Mouse (Mus musculus): ENCODE results near the gene Mog. TPM values are rescaled to one million over a fixed set of nuclear protein-coding genes. Genes with fewer than 3 reads are reported as not detected.
"Not testable (repeated sequence)": the region's sequence is repeated elsewhere in the genome, so short reads cannot be mapped to it uniquely, and the experiment has no call there.

Gene Mog
- polyA plus RNA-seq, 1 experiment from 2014 or later = 0.31 TPM

DNA sequence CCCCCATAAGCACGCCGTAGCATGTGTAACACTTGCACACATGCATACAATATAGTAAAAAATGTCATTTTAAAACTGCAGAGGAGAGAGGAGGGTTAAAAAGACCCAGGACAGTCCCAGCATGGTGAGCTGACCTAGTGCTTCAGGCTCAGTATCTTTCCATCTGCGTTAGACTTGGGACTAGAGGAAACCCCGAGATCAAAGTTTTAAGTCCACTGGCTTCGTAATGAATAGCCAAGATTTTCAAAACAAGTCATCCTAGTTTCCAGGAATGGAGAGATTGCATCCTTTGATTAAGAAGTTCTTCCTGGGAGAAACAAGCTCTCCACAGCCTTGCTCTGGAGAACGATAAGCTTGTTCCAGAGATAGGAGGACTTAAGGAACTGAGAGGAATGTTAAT, 15.0 kb downstream of the Mog start:
- no peak overlapping the region for H3K9ac ChIP-seq
- H3K9me3 ChIP-seq = no peaks in the 10 kb centered on the region
- H3K27ac ChIP-seq = no peak overlapping the region
- H3K4me1 ChIP-seq = peaks cover 7% of the 10 kb centered on the region
- peaks cover 58% of the 10 kb centered on the region for H3K36me3 ChIP-seq
- ATAC-seq (ENCODE audit: insufficient number of reproducible peaks, insufficient read depth, low FRiP score, low TSS enrichment, low read depth) = no peak
- no peak overlapping the region for H3K4me3 ChIP-seq
- H3K4me2 ChIP-seq = no peak overlapping the region
- no peaks in the 10 kb centered on the region for H3K27me3 ChIP-seq
- 89% methylated on average over 6 of the region's 6 CpGs for WGBS

DNA sequence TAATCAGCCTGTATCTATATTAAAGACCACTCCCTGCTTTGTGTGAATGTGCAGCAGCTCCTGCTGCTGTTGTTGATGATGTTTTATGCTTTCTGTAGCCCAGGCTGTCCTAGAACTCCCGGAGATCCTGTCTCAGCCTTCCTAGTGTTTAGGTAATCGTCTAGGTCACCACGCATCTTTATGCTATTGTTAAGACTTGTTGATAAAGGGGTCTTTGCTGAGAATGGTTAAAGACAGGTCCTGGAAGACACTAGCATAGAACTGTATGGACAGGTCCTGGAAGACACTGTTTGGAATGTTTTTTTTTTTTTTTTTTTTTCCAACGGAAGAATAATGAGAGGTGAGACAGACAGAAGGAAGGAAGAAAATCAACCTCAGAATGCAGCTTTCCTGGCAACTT, 19.8 kb downstream of the Mog start:
- peak overlapping the region; percentile 93; the same call in 1 of the 2 replicates for H3K27ac ChIP-seq
- peak overlapping the region; percentile 72 for H3K4me2 ChIP-seq
- no peaks in the 10 kb centered on the region for H3K9me3 ChIP-seq
- ATAC-seq (ENCODE audit: insufficient number of reproducible peaks, insufficient read depth, low FRiP score, low TSS enrichment, low read depth) = no peak
- peak overlapping the region; percentile 96 for H3K9ac ChIP-seq
- H3K4me1 ChIP-seq = peaks cover 9% of the 10 kb centered on the region
- no peaks in the 10 kb centered on the region for H3K27me3 ChIP-seq
- 44% methylated on average over 4 of the region's 4 CpGs for WGBS
- H3K4me3 ChIP-seq = peak overlapping the region; percentile 81
- peaks cover 29% of the 10 kb centered on the region for H3K36me3 ChIP-seq

DNA sequence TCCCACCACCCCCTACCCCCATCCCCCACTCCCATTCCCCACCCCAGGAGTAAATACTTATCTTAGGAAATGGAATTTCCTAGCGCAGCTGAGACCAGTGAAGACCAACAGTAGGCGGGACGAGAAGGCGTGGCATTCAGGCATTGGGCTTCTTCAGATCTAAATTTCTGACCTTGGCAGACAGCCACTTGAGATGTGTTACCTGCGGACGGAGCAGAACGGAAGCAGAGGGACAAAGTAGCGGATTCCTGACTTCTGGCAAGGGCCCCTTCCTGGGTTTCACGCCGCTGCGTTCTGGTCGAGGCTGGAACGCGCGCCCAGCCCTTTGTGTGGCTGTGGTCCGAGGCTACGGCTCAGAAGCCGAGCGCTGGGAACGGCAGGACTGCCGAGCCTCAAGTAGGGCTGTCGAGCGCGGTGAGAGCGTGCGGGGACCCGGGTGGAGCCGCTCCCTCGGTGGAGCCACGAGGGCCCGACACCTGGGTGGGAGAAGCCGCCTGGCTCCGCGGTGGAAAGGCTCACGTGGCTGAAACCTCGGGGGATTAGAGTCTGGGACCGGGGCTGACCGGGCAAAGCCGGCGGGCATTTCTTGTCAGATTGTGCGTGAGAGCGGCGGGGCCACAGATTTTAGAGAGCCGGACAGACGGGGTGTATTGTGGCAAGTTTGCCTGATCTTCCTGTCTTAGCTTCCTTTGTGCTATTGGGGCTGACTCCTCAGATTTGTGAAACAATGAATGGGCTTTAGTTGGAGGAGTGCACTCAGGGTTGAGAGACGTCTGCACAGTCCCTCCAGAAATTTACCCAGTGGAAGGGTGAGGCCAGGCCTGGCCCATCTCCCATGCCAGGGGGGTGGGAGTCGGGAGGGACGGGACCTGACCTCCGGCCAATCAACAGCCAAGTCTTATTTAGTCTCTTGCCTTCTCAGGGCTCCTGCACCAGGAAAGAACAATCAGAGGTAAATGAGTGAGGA, 20.6 kb downstream of the Mog start:
- Histone ChIP-seq H3K9ac (peak overlapping the region; percentile 96), H3K9me3 (no peaks in the 10 kb centered on the region), H3K4me3 (peak overlapping the region; percentile 81), H3K4me1 (peaks cover 9% of the 10 kb centered on the region), H3K4me2 (peak overlapping the region; percentile 72), H3K27ac (peak overlapping the region; percentile 93), H3K36me3 (peaks cover 22% of the 10 kb centered on the region), H3K27me3 (no peaks in the 10 kb centered on the region)
- under 1% methylated on average over 49 of the region's 49 CpGs for WGBS
- ATAC-seq (ENCODE audit: insufficient number of reproducible peaks, insufficient read depth, low FRiP score, low TSS enrichment, low read depth) = peak; percentile 82

DNA sequence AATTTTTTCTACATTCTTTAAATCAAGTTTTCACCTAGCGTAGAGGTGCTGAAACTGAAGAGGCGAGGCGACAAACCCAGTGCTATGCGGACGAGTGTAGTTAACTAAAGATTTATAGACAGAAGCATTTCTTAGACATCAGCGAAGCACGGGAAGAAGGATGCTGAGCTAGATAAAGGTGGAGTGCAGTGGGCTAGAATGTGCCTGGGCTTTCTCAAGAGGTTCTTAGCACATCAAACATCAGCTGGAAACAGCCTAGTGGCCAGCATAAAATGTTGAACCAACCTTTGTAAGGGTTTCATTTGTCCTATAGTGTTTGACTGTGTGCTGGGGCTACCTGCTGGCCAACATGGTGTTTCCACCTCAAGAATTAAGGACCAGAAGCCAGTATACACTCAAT, 22.3 kb downstream of the Mog start, which contains the start of gene Zfp57:
Zfp57 (plus strand) TSS at position 301 of the 400 bp plus-strand sequence.
- 0 out of 2 replicates have a peak within 1 kb of the TSS, but pooled peaks have one; percentile 4 for H3K9ac ChIP-seq
- no peaks in the 10 kb centered on the region for H3K27me3 ChIP-seq

DNA sequence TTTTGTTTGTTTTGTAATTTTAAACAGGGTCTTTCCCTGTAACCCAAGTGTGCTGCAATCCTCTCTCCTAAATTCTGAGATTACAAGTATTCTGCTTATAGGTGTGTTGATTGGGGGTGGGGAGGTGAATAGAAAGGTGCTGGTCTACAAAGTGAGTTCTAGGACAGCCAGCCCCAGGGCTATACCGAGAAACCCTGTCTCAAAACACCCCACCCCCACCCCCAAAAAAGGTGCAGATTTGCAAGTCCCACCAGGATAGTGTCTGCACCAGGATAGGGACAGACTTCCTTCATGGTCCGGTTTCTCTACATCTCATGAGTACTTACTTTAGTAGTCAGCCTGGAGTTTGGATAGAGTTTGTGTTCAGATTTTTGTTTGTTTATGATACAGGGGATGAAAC, 24.7 kb downstream of the Mog start:
- Histone ChIP-seq H3K36me3 (no peaks in the 10 kb centered on the region), H3K9me3 (no peaks in the 10 kb centered on the region), H3K27me3 (no peaks in the 10 kb centered on the region), H3K27ac (no peak overlapping the region), H3K4me1 (peaks cover 4% of the 10 kb centered on the region), H3K4me2 (no peak overlapping the region), H3K4me3 (no peak overlapping the region), H3K9ac (no peak overlapping the region)
- WGBS = 63% methylated on average over 2 of the region's 2 CpGs
- ATAC-seq (ENCODE audit: insufficient number of reproducible peaks, insufficient read depth, low FRiP score, low TSS enrichment, low read depth) = no peak

More for the DNA sequence above, 22.3 kb downstream of the Mog start, which contains the start of gene Zfp57:
- peak within 1 kb of the TSS; percentile 72 for H3K4me2 ChIP-seq
- 95% methylated on average over 7 of the region's 7 CpGs for WGBS
- peaks cover 9% of the 10 kb centered on the region for H3K4me1 ChIP-seq
- no peaks in the 10 kb centered on the region for H3K9me3 ChIP-seq
- H3K27ac ChIP-seq = no peak within 1 kb of the TSS
- H3K4me3 ChIP-seq = peak within 1 kb of the TSS; percentile 81; the same call in 1 of the 2 replicates
- no peak for ATAC-seq (ENCODE audit: insufficient number of reproducible peaks, insufficient read depth, low FRiP score, low TSS enrichment, low read depth)
- H3K36me3 ChIP-seq = peaks cover 7% of the 10 kb centered on the region; the same call in 1 of the 2 replicates

- no peak overlapping the region for H3K4me3 ChIP-seq
- no peak overlapping the region for H3K9ac ChIP-seq
- no peak overlapping the region for H3K27ac ChIP-seq
- 24% methylated on average over 7 of the region's 7 CpGs for WGBS
- no peaks in the 10 kb centered on the region for H3K4me1 ChIP-seq
- no peaks in the 10 kb centered on the region for H3K27me3 ChIP-seq
- H3K4me2 ChIP-seq = no peak overlapping the region
- no peak for ATAC-seq (ENCODE audit: insufficient number of reproducible peaks, insufficient read depth, low FRiP score, low TSS enrichment, low read depth)
- H3K36me3 ChIP-seq = no peaks in the 10 kb centered on the region
- H3K9me3 ChIP-seq = no peaks in the 10 kb centered on the region
These were observed 26.0 kb downstream of the Mog start for GRCm38 (mm10) chr17:36997033-36997735.

GRCm38 (mm10) chr17:36995448-36995847, 27.8 kb downstream of the Mog start:
- 56% methylated on average over 3 of the region's 3 CpGs for WGBS

GRCm38 (mm10) chr17:36994528-36994927, 28.7 kb downstream of the Mog start:
- no peak overlapping the region for H3K27ac ChIP-seq
- H3K4me3 ChIP-seq = no peak overlapping the region
- 84% methylated on average over 2 of the region's 2 CpGs for WGBS
- no peaks in the 10 kb centered on the region for H3K4me1 ChIP-seq
- no peaks in the 10 kb centered on the region for H3K36me3 ChIP-seq
- H3K9me3 ChIP-seq = no peaks in the 10 kb centered on the region
- H3K4me2 ChIP-seq = no peak overlapping the region
- H3K27me3 ChIP-seq = peaks cover 5% of the 10 kb centered on the region
- no peak for ATAC-seq (ENCODE audit: insufficient number of reproducible peaks, insufficient read depth, low FRiP score, low TSS enrichment, low read depth)
- no peak overlapping the region for H3K9ac ChIP-seq

More at GRCm38 (mm10) chr17:36995448-36995847, 27.8 kb downstream of the Mog start:
- Histone ChIP-seq H3K4me1 (no peaks in the 10 kb centered on the region), H3K27me3 (no peaks in the 10 kb centered on the region), H3K4me2 (no peak overlapping the region), H3K36me3 (no peaks in the 10 kb centered on the region), H3K27ac (no peak overlapping the region), H3K9me3 (no peaks in the 10 kb centered on the region), H3K4me3 (no peak overlapping the region), H3K9ac (no peak overlapping the region)
- ATAC-seq (ENCODE audit: insufficient number of reproducible peaks, insufficient read depth, low FRiP score, low TSS enrichment, low read depth) = no peak

DNA sequence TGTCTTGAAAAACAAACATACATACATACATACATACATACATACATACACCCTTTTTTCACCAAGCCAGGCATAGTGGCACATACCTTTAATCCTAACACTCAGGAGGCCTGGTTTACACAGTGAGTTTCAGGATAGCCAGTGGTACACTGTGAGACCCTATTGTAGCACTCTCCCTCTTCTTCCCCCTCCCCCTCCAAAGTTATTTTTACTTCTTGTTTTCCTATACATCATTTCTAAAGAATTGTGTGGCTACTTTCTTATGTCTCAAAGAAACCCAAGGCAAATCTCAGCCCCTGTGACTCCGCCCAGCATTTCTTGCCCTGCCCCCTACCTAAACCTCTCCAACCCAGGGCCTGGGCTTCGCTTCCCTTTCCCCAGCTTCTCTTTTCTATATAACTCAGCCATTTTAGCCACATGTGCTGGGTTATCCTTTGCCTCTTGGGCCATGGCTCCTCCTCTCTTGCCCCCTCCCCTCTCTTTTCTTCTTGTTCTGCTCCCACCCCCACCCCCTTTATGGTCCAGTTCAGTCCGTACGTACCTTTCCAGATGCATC, 29.4 kb downstream of the Mog start:
- WGBS = 84% methylated on average over 4 of the region's 4 CpGs
- Histone ChIP-seq H3K4me1 (no peaks in the 10 kb centered on the region; the same call in 1 of the 2 replicates), H3K9ac (no peak overlapping the region), H3K9me3 (no peaks in the 10 kb centered on the region), H3K4me2 (no peak overlapping the region), H3K27ac (no peak overlapping the region), H3K4me3 (no peak overlapping the region), H3K36me3 (no peaks in the 10 kb centered on the region), H3K27me3 (peaks cover 12% of the 10 kb centered on the region)
- no peak for ATAC-seq (ENCODE audit: insufficient number of reproducible peaks, insufficient read depth, low FRiP score, low TSS enrichment, low read depth)

DNA sequence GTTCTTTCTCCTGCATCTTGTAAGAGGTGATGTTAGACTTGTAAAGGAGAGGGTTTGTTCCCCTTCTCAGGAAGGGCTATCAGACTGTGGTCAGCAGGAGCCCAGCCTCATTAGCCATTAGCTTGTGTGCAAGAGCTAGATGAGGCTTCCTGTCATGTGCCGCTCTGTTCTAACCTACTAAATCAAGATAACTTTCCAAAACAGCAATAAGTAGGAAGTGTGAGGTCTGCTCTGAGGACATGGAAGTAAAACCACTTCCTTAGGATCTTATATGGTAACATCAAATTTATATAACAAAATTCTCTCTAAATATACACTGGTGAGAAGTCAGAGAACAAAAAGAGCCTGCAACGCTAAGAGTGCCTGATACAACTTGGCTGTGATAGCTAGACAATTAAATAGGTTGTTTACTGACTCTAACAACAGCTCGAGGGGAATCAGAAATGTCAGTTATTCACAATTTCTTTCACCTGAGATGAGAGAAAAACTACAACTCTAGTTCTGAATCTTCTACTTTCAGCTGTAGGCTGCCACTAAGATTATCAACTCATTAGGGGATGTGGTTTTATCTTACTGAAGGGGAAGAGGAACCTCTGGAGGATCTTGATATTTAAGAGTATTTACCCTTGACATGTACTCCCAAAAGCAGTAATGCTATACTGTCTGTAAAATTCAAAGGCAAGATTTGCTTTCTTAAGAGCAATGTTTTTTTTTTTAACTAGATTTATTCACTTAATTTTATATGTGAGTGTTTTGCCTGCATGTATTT, 30.7 kb downstream of the Mog start:
- ATAC-seq (ENCODE audit: insufficient number of reproducible peaks, insufficient read depth, low FRiP score, low TSS enrichment, low read depth) = no peak
- no peak overlapping the region for H3K4me3 ChIP-seq
- H3K4me2 ChIP-seq = no peak overlapping the region
- no peaks in the 10 kb centered on the region for H3K36me3 ChIP-seq
- H3K9ac ChIP-seq = no peak overlapping the region
- H3K27me3 ChIP-seq = peaks cover 25% of the 10 kb centered on the region
- H3K27ac ChIP-seq = no peak overlapping the region
- H3K9me3 ChIP-seq = no peaks in the 10 kb centered on the region
- H3K4me1 ChIP-seq = peaks cover 5% of the 10 kb centered on the region; the same call in 1 of the 2 replicates
- 73% methylated on average over 3 of the region's 3 CpGs for WGBS

- not testable (repeated sequence) for H3K36me3 ChIP-seq; H3K9me3 ChIP-seq; H3K27ac ChIP-seq; H3K4me3 ChIP-seq; H3K4me2 ChIP-seq; ATAC-seq (ENCODE audit: insufficient number of reproducible peaks, insufficient read depth, low FRiP score, low TSS enrichment, low read depth); H3K9ac ChIP-seq; H3K4me1 ChIP-seq
- peaks cover 31% of the 10 kb centered on the region for H3K27me3 ChIP-seq
- 88% methylated on average over 6 of the region's 6 CpGs for WGBS
These were observed 32.6 kb downstream of the Mog start for GRCm38 (mm10) chr17:36990630-36991029.

All from embryonic facial prominence, embryonic 13.5 days (tissue).